Mouse (Mus musculus) gastrocnemius, postnatal 36 days (tissue): Measurements from ENCODE around the gene Lyrm2. TPM values are rescaled to one million over a fixed set of nuclear protein-coding genes. Genes with fewer than 3 reads are reported as not detected.
A peak's percentile ranks its signal among the peaks of the same experiment; 100 is the strongest.

Source experiments
- DNase-seq, 2 experiments: peaks; one replicate each; pipeline ENCODE4 v3.0.0; 2022
- intact Hi-C: fragments of 180-260 bp; cut with DNase I; formaldehyde crosslinking; loops from one replicate; pipeline ENCODE4 v1.15.1; 2025
- long read RNA-seq, 2 experiments: library from polyadenylated mRNA; stranded (forward); transcript quantifications; one replicate each; pipeline ENCODE4 v2.0.0; 2021
- total RNA-seq, 2 experiments: library from RNA; stranded (reverse); gene quantifications; 2 replicates each; pipeline ENCODE4 v1.2.3; 2021

The Lyrm2 gene
- 10 to 100 TPM; 19.8 to 23.1 TPM for total RNA-seq
- long read RNA-seq, experiment 1, transcript Lyrm2-201 (3 exons, 465 nt) = major isoform, 26 of 27 reads
- long read RNA-seq, experiment 1, partial matches to known transcripts = 0 of 27 reads
- long read RNA-seq, experiment 1, other reads (novel, unspliced or antisense) = 1 of 27 reads
- long read RNA-seq, experiment 2, transcript Lyrm2-201 (3 exons, 465 nt) = major isoform, 37 of 42 reads
- long read RNA-seq, experiment 2, partial matches to known transcripts = 0 of 42 reads
- long read RNA-seq, experiment 2, other reads (novel, unspliced or antisense) = 4 of 42 reads

DNA sequence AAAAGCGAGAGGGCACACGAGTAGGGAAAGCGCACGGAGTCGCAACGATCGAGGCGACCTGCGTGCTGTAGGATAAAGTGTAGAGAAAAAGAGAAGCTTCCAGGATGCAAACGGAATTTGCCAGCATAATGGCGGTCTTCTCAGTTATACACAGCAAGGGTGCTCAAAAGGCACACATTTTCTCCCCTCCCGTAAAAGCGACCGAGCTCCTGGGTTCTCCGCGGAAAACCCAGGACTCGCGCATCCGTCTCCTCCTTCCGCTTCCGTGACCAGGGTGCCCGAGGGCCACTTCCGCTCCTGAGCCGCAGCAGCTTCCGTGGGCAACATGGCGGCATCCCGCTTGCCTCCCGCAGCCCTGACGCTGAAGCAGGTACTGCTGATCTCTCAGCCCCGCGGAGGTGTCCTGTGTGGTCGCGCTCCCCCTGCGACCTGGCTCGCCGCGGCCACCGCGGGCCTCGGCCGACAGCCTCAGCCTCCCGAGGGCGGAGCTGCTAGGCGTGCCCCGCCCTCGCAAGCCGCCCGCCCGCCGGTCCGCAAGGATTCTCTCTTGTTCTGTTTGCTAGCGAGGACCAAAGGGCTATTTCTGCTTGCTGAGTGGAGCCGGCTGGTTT is at the start of gene Lyrm2:
TSS of gene Lyrm2 (plus strand) at position 288 of the 611 bp plus-strand sequence.
- peak; percentile 50 to 72 for DNase-seq
- intact Hi-C loops = no loop called here

- intact Hi-C loops = loop anchor here (5.0 kb wide), 1 partner anchor 367 kb away; no protein-coding TSS in a partner anchor
- no peak for DNase-seq
Observed at GRCm38 (mm10) chr4:32750711-32751110, 49.3 kb upstream of the Lyrm2 start.

- intact Hi-C loops = no loop called here
- no peak for DNase-seq
Observed at GRCm38 (mm10) chr4:32757430-32757829, 42.6 kb upstream of the Lyrm2 start.

DNA sequence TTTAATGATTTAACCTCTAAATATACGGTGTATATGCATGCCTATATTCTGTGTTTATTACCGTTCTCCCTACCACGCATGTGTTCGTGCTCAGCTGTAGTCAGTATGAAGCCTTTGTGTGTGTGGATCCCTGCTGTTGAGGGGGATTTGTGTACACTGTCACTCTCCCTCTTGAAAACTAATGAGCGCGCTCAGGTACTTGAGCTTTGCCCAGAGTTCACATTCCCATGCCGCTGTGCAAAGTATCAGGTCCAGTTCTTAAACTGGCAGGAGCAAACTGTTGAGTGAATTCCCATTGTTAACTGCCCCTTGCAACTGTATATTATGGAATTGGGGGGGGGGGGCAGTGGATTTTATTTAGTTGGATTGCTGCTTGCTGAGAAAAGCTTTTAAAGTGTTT is 32.6 kb upstream of the Lyrm2 start:
- DNase-seq = no peak
- intact Hi-C loops = no loop called here

- intact Hi-C loops = no loop called here
Observed at GRCm38 (mm10) chr4:32768046-32768445, 32.0 kb upstream of the Lyrm2 start.

GRCm38 (mm10) chr4:32770284-32770810 is 29.7 kb upstream of the Lyrm2 start:
- DNase-seq = no peak
- intact Hi-C loops = loop anchor here (5.0 kb wide), 1 partner anchor 182 kb away; the partner anchor contains the start of gene Ankrd6

More at GRCm38 (mm10) chr4:32768046-32768445, 32.0 kb upstream of the Lyrm2 start:
- no peak for DNase-seq

DNA sequence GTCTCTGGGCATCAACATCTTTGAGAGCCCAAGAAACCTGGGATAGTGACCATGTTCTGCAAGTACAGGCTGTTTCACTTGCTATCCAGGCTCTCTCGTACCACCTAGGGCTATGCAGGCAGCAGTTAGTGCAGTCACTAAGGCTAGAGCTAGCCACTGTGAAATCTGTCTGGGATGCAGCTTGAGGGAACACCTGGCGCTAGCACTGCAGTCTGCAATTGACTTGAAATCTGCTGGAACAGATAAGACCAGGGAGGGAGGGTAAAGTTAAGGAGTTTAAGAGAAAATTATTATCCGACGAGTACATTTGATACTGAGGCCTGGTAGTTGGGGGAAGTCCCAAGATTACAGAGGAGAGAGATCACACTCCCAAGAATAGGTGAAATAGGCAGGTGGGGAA is 20.1 kb upstream of the Lyrm2 start:
- no peak for DNase-seq
- intact Hi-C loops = no loop called here

- intact Hi-C loops = no loop called here
- no peak for DNase-seq
Observed at GRCm38 (mm10) chr4:32787110-32787509, 12.9 kb upstream of the Lyrm2 start.

DNA sequence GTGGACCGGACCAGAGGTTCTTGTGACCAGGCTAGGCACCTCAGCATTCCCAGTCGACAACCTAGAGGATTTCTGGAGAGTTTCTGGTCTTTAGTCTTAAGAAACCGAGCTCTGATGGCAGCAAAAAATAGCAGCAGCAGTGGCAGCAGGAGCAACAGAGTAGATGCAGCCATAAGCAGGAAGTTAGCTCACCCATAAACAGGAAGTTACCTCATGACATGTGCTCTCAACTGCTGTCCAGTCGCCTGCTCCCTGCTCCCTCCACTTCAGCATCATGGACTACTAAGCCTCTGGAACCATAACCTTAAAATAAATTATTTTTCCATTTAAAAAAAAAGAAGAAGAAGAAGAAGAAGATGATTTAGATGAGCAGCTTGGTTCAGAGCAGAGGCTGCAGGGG is 11.0 kb upstream of the Lyrm2 start:
- intact Hi-C loops = no loop called here
- no peak for DNase-seq

DNA sequence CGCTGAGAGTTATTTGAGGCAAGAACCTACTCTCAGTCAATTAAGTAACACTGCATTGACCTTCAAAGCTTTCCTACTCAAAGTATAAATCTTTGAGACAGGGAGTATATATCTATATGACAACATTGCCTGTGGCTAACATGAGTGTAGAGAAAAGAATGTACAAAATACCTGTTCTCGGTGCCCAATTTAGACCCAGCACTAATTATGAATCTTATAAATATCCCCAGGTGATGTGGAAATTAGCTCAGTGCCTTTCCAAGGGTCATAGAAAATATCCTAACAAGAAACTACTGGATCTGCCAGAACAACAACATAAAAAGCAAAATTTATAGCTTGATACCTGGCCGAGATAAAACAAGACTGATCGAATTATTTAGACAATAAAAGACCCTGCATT is 1.1 kb upstream of the Lyrm2 start:
- intact Hi-C loops = no loop called here
- no peak for DNase-seq

DNA sequence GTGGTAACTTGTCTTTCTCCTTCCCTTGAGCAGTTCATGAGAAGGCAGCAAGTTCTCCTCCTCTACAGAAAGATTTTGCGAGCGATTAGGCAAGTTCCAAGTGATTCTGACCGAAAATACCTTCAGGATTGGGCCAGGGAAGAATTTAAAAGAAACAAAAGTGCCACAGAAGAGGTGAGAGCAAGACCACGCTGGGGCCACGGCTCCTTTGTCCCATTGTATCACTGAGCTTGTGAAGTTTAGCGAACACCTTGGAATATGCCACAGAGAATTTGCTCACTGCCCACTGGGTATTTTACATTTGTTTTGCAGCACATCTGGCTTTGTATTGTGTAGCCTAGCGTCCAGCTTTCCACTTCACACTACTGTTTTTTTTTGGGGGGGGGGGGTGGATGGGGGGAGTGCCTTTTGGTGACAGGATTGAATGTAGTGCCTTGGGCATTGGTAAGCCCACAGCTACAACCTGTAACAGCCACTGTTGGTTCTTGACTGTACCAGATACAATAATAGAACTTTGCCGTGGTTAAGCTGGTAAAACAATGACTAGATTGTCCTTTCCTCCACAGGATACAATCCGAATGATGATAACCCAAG is 621 bp downstream of the Lyrm2 start:
- intact Hi-C loops = no loop called here

GRCm38 (mm10) chr4:32817478-32817877 is 17.4 kb downstream of the Lyrm2 start:
- DNase-seq = no peak
- intact Hi-C loops = no loop called here

More for the DNA sequence above, 621 bp downstream of the Lyrm2 start:
- no peak for DNase-seq

DNA sequence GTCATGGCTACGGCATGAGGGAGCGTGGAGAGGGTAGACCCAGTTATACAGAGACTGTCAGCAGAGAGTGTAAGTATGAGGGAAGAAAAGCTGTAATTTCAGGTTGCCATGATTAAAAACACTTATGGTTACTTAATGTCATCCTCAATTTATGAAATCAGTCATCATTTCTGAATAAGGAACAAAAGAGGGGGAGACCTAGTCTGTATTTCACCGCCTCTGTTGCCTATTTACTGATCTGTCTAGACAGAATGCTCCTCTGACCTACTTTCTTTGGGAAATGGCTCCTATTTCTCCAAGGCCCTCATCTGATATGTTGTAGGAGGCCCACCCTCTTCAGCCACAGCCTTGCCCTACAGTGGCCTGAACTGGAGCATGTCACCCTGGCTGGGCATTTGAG is 20.6 kb downstream of the Lyrm2 start:
- intact Hi-C loops = no loop called here
- no peak for DNase-seq

GRCm38 (mm10) chr4:32824254-32824653 is 24.2 kb downstream of the Lyrm2 start:
- intact Hi-C loops = no loop called here
- no peak for DNase-seq

GRCm38 (mm10) chr4:32826925-32827324 is 26.9 kb downstream of the Lyrm2 start:
- intact Hi-C loops = no loop called here
- DNase-seq = no peak

DNA sequence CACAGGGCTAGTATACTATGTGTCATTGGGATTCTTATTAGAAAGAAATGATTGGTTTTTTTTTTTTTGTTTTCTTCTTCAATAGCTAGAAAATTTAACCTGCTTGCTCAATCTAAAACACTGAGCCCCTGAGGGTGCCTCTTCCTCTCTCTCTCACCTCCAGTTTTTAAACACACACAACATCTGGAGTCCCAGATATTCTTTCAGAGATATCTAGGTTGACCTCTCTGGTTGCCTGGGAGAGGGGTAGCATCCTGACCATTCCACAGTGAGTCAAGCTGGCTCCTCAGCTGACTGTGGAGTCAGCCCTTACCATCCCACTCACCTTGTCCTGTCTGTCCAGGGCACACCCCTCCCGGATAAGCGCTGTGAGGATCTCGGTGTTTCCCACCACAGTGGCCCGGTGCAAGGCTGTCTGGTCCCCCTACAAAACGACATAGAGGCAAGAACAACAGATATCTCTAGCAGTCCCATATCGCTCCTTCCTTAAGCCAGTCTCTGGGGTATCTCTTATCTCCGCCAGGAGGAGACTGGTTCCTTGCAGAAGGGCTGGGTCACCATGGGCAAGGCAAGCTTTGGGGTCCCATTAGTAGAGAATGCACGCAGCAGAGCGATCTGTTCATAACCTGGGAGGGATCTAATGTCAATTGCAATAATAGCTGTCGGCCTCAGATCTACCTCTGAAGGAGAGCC is 28.5 kb downstream of the Lyrm2 start:
- intact Hi-C loops = no loop called here
- no peak for DNase-seq

GRCm38 (mm10) chr4:32829316-32829715 is 29.3 kb downstream of the Lyrm2 start:
- DNase-seq = no peak

DNA sequence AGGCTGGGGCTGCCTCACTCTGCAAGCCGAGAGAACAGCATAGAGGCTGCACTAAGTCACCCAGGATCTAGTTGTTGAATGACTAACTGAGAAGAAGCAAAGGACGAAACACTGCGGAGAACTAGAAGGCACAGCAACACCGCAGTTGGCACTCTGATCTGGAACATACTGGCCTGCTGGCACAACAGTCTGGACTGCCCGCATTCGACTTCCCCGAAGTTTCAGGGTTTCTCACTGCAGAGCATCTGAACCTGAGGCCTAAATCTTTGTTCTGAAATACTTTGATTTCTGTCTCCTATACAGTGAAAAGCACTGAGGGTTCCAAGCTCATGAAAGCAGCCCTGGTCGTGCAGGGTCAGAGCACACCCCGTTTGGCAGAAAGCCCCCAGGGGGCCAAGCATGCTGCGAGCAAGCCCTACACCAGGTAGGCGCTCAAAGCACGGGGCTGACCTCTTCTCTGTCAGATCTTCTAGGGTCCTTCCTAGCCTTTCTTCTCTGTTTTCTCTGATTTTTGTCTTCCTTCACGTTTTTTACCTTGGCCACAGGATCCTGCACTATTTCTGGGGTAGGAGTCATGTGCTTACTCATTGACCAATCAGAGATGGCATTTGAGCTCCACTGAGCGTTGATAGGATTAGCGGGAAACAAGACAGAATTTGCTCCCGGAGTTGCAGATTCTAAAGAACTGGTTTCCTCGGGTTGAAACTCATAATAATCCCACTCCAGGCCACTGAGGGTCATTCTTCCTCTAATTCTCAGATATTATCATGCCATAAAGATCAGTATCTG is 33.6 kb downstream of the Lyrm2 start:
- intact Hi-C loops = no loop called here
- DNase-seq = no peak

More at GRCm38 (mm10) chr4:32829316-32829715, 29.3 kb downstream of the Lyrm2 start:
- intact Hi-C loops = no loop called here

GRCm38 (mm10) chr4:32834541-32834940 is 34.5 kb downstream of the Lyrm2 start:
- no peak for DNase-seq
- intact Hi-C loops = no loop called here

GRCm38 (mm10) chr4:32836071-32836470 is 36.0 kb downstream of the Lyrm2 start:
- no peak for DNase-seq
- intact Hi-C loops = no loop called here
